In the genomic region with DNA sequence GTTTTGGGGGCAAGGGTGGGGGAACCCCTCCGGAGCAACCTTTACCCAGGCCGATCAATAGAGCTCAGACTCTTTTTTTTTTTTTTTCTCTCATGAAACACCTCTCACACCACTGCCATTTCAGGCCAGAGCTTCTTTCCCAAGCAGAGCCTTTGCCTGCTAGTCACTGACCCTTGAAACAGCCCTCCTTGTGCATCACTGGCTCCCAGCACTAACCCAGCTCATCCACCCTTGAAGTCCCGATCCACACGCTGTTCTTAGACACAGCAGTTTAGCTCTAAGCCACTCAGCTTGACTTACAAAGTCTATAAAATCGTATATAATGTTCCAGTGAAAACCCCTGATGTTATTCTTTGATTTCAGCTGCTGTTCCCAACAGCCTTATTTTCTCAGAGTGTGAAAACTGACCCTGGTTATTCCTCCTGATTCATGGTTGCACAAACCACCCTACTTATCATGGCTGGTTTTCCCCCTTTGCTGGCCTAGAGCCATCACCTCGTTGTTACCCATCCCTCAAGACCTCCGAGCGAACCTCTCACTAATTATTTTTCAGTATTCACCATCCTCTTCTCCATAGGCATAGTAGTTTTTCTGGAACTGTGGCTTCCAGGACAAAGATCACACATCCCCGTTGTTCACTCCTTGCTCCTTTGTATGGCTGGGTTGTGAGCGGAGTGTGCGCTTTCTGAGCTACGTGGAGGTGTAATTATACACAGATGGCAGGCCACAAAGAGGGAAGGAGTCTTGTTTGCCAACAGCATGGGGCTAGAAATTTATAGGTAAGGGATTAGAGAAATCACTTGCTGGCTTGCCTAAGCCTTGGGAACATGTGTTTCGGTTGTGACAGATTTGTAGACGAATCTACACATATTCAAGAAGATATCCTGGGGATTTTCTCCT, we compare ENCODE assay signal across 13 mouse cellular contexts.
DNase-seq lines count a peak whose midpoint lies in the region; ATAC-seq and TF ChIP-seq lines count a peak whose summit lies in the region.
"Had no signal": no experiment of that assay in that cellular context is flagged by ENCODE, and none has a peak within 500 bp of the region (broad histone marks: within the 10 kb centered on the region; RNA-seq: fewer than 3 reads in every experiment).

No protein-coding gene starts in this region.

- TF ChIP-seq CTCF in liver, adult 2 months (IDR thresholded peaks at IDR 0.05; ENCODE audit: low read depth, low read length): no peak
- TF ChIP-seq CTCF in heart, adult 2 months (IDR thresholded peaks at IDR 0.05): no peak

- no peak overlapping the region for H3K9ac ChIP-seq in liver, adult 2 months (ENCODE audit: low read depth, low read length)
- no peak overlapping the region for H3K9ac ChIP-seq in liver, embryonic 12.5 days
- no peak overlapping the region for H3K9ac ChIP-seq in forebrain, embryonic 13.5 days
- no peak overlapping the region for H3K9ac ChIP-seq in limb, embryonic 11.5 days (ENCODE audit: low read length)
- H3K9ac ChIP-seq in heart, adult 2 months (ENCODE audit: low read depth, low read length): no peak overlapping the region
- H3K9ac ChIP-seq: heart, embryonic 15.5 days had no signal

- no peak for ATAC-seq in liver, embryonic 12.5 days
- no peak for ATAC-seq in forebrain, embryonic 13.5 days
- no peak for ATAC-seq in limb, embryonic 11.5 days (ENCODE audit: insufficient number of reproducible peaks, low FRiP score, low TSS enrichment, low read depth)

- TF ChIP-seq EP300 in heart, adult 2 months (IDR thresholded peaks at IDR 0.05; ENCODE audit: insufficient read depth, low read depth, low read length): no peak

- H3K27me3 ChIP-seq in liver, adult 2 months (ENCODE audit: control insufficient read depth, insufficient read depth, low read length): no peaks in the 10 kb centered on the region
- no peaks in the 10 kb centered on the region for H3K27me3 ChIP-seq in liver, embryonic 12.5 days (replicated peaks)
- H3K27me3 ChIP-seq in forebrain, embryonic 13.5 days: no peaks in the 10 kb centered on the region
- H3K27me3 ChIP-seq in limb, embryonic 11.5 days (ENCODE audit: control insufficient read depth, insufficient read depth, low read length): peaks cover 2% of the 10 kb centered on the region; the same call in 1 of the 2 replicates
- peaks cover 1% of the 10 kb centered on the region; the same call in 1 of the 2 replicates for H3K27me3 ChIP-seq in heart, adult 2 months (ENCODE audit: control insufficient read depth, insufficient read depth, low read length)
- H3K27me3 ChIP-seq: CH12.LX; heart, embryonic 15.5 days had no signal

- no peaks in the 10 kb centered on the region for H3K36me3 ChIP-seq in liver, adult 2 months (ENCODE audit: control insufficient read depth, insufficient read depth, low read length)
- no peaks in the 10 kb centered on the region for H3K36me3 ChIP-seq in liver, embryonic 12.5 days
- no peaks in the 10 kb centered on the region for H3K36me3 ChIP-seq in forebrain, embryonic 13.5 days (ENCODE audit: poor library complexity, severe bottlenecking)
- no peaks in the 10 kb centered on the region for H3K36me3 ChIP-seq in limb, embryonic 11.5 days (ENCODE audit: control insufficient read depth, insufficient read depth, low read length)
- H3K36me3 ChIP-seq in heart, adult 2 months (ENCODE audit: control insufficient read depth, insufficient read depth, low read length): no peaks in the 10 kb centered on the region
- H3K36me3 ChIP-seq: heart, embryonic 15.5 days had no signal

- peak; percentile 40 for DNase-seq in liver, adult 2 months (ENCODE audit: extremely low read depth, low read depth, low spot score)
- DNase-seq in limb, embryonic 11.5 days (ENCODE audit: low spot score): peak; percentile 69
- DNase-seq in retina, embryonic 14.5 days (ENCODE audit: low spot score): peak; percentile 32
- DNase-seq in heart, adult 2 months: no peak
- DNase-seq in cerebellum, postnatal 25 days: no peak
- DNase-seq in lung, postnatal 4 days: no peak
- DNase-seq: lung, postnatal 10 days; right cerebral cortex, postnatal 25 days had no signal

- no peak for TF ChIP-seq POLR2A in liver, adult 2 months (IDR thresholded peaks at IDR 0.05; ENCODE audit: extremely low read depth, insufficient read depth, low read length)
- TF ChIP-seq POLR2A in heart, adult 2 months (IDR thresholded peaks at IDR 0.05; ENCODE audit: insufficient read depth, low read depth, low read length): no peak

- no peaks in the 10 kb centered on the region for H3K9me3 ChIP-seq in liver, embryonic 12.5 days (replicated peaks)
- H3K9me3 ChIP-seq in forebrain, embryonic 13.5 days (replicated peaks): no peaks in the 10 kb centered on the region
- no peaks in the 10 kb centered on the region for H3K9me3 ChIP-seq in limb, embryonic 11.5 days (ENCODE audit: control insufficient read depth, low read length)
- H3K9me3 ChIP-seq: heart, embryonic 15.5 days had no signal

- intact Hi-C loops in heart, adult 2 months (cut with DNase I): loop anchor here (5.0 kb wide), 1 partner anchor 418 kb away; no protein-coding TSS in a partner anchor

- no peaks in the 10 kb centered on the region for H3K79me2 ChIP-seq in liver, adult 2 months (ENCODE audit: control insufficient read depth, insufficient read depth, low read length)
- H3K79me2 ChIP-seq in heart, adult 2 months (replicated peaks; ENCODE audit: control insufficient read depth, insufficient read depth, low read length): no peaks in the 10 kb centered on the region

- 80% methylated on average over 14 of the region's 14 CpGs for WGBS in liver, adult 2 months
- 68% methylated on average over 14 of the region's 14 CpGs for WGBS in liver, embryonic 12.5 days (ENCODE audit: insufficient replicate concordance)
- WGBS in forebrain, embryonic 13.5 days: 33% methylated on average over 14 of the region's 14 CpGs
- WGBS in limb, embryonic 11.5 days: 41% methylated on average over 14 of the region's 14 CpGs
- WGBS in heart, adult 2 months: 84% methylated on average over 14 of the region's 14 CpGs

- H3K4me2 ChIP-seq in liver, embryonic 12.5 days: no peak overlapping the region
- no peak overlapping the region for H3K4me2 ChIP-seq in forebrain, embryonic 13.5 days
- H3K4me2 ChIP-seq in limb, embryonic 11.5 days (ENCODE audit: low read depth, severe bottlenecking): no peak overlapping the region
- H3K4me2 ChIP-seq: heart, embryonic 15.5 days had no signal

- H3K4me1 ChIP-seq in liver, adult 2 months (ENCODE audit: control insufficient read depth, insufficient read depth, low read length): no peaks in the 10 kb centered on the region; the same call in 1 of the 2 replicates
- 0 out of 2 replicates have a peak, but pooled peaks cover 4% of the 10 kb centered on the region for H3K4me1 ChIP-seq in liver, embryonic 12.5 days
- peaks cover 30% of the 10 kb centered on the region for H3K4me1 ChIP-seq in forebrain, embryonic 13.5 days
- peaks cover 11% of the 10 kb centered on the region; the same call in 1 of the 2 replicates for H3K4me1 ChIP-seq in limb, embryonic 11.5 days (ENCODE audit: control insufficient read depth, insufficient read depth, low read length)
- no peaks in the 10 kb centered on the region for H3K4me1 ChIP-seq in heart, adult 2 months (ENCODE audit: control insufficient read depth, insufficient read depth, low read length)

- no peak overlapping the region for H3K4me3 ChIP-seq in liver, adult 2 months (ENCODE audit: insufficient read depth, low read depth, low read length)
- H3K4me3 ChIP-seq in liver, embryonic 12.5 days: no peak overlapping the region
- no peak overlapping the region for H3K4me3 ChIP-seq in forebrain, embryonic 13.5 days
- H3K4me3 ChIP-seq in limb, embryonic 11.5 days (ENCODE audit: low read depth, low read length): no peak overlapping the region
- no peak overlapping the region for H3K4me3 ChIP-seq in heart, adult 2 months
- H3K4me3 ChIP-seq: heart, embryonic 15.5 days had no signal

- H3K27ac ChIP-seq in liver, adult 2 months (replicated peaks; ENCODE audit: insufficient read depth, low read depth, low read length): no peak overlapping the region
- H3K27ac ChIP-seq in liver, embryonic 12.5 days: no peak overlapping the region
- peak overlapping the region; percentile 89 for H3K27ac ChIP-seq in forebrain, embryonic 13.5 days
- peak overlapping the region; percentile 53 for H3K27ac ChIP-seq in limb, embryonic 11.5 days (replicated peaks; ENCODE audit: low read depth, low read length)
- no peak overlapping the region for H3K27ac ChIP-seq in heart, adult 2 months
- H3K27ac ChIP-seq: heart, embryonic 15.5 days; stomach, postnatal 0 days had no signal

Comparison
In these comparisons a context has a peak if more than half of its experiments do, and no peak if none do; other contexts are left out.
1. DNase-seq: peak in liver, adult 2 months (single experiment), limb, embryonic 11.5 days (single experiment) and retina, embryonic 14.5 days (single experiment); none in heart, adult 2 months (0 of 2), cerebellum, postnatal 25 days (0 of 2) and lung, postnatal 4 days (0 of 2).
2. H3K27ac ChIP-seq: peak in forebrain, embryonic 13.5 days (single experiment) and limb, embryonic 11.5 days (single experiment); none in liver, adult 2 months (single experiment), liver, embryonic 12.5 days (single experiment) and heart, adult 2 months (single experiment).